Mouse (Mus musculus): ENCODE data around the gene Utrn. TPM values are rescaled to one million over a fixed set of nuclear protein-coding genes. Genes with fewer than 3 reads are reported as not detected.

Utrn gene
- total and polyA plus RNA-seq, 3 experiments = 0.31 to 1.1 (median 0.67) TPM

- Histone ChIP-seq H3K4me3 (replicated peaks in 1 of 3; ENCODE audit: low read depth in 2 of 3, low read length in 2 of 3, poor library complexity in 1 of 3) (no peak overlapping the region), H3K9ac (ENCODE audit: insufficient read depth, low read depth) (no peak overlapping the region), H3K36me3 (replicated peaks in 1 of 2; ENCODE audit: control insufficient read depth in 1 of 2, insufficient read depth in 1 of 2, low read length in 1 of 2) (no peaks in the 10 kb centered on the region), H3K27ac (ENCODE audit: insufficient read depth, low read depth) (no peak overlapping the region), H3K79me2 (replicated peaks; ENCODE audit: control insufficient read depth, extremely low read depth, insufficient read depth, poor library complexity, severe bottlenecking) (no peaks in the 10 kb centered on the region), H3K27me3 (replicated peaks) (no peaks in the 10 kb centered on the region), H3K4me1 (ENCODE audit: control insufficient read depth in 1 of 2, insufficient read depth in 2 of 2) (peaks cover 17 to 25% of the 10 kb centered on the region in 2 experiments), H3K9me3 (replicated peaks; ENCODE audit: low read length) (no peaks in the 10 kb centered on the region), H3K4me2 (ENCODE audit: insufficient read depth, low read depth, poor library complexity, severe bottlenecking) (no peak overlapping the region)
- dilution Hi-C loops (cut with MboI; ENCODE audit: extremely low pct_ligation_motif_present, extremely low pct_unique_long_range_greater_than_20kb, low sequenced_read_pairs) = no loop called here
- no peak for TF ChIP-seq USF2 (conservative IDR thresholded peaks at IDR 0.05; ENCODE audit: low read depth, low read length)
- TF ChIP-seq JUN (IDR thresholded peaks at IDR 0.05; ENCODE audit: insufficient read depth, low read depth, low read length) = no peak
- TF ChIP-seq SIN3A (IDR thresholded peaks at IDR 0.05; ENCODE audit: low read length) = no peak
- in situ Hi-C loops (cut with MboI; ENCODE audit: low pct_ligation_motif_present, low pct_unique_long_range_greater_than_20kb, low sequenced_read_pairs) = no loop called here
- DNase-seq (ENCODE audit: extremely low read depth) = no peak
Observed at GRCm38 (mm10) chr10:12814411-12814810, 54.8 kb downstream of the Utrn start.

GRCm38 (mm10) chr10:12813881-12814280 is 55.3 kb downstream of the Utrn start:
- Histone ChIP-seq H3K4me1 (ENCODE audit: control insufficient read depth in 1 of 2, insufficient read depth in 2 of 2) (peaks cover 17 to 25% of the 10 kb centered on the region in 2 experiments), H3K9me3 (replicated peaks; ENCODE audit: low read length) (no peaks in the 10 kb centered on the region), H3K27me3 (replicated peaks) (no peaks in the 10 kb centered on the region), H3K36me3 (replicated peaks in 1 of 2; ENCODE audit: control insufficient read depth in 1 of 2, insufficient read depth in 1 of 2, low read length in 1 of 2) (no peaks in the 10 kb centered on the region), H3K4me3 (replicated peaks in 1 of 3; ENCODE audit: low read depth in 2 of 3, low read length in 2 of 3, poor library complexity in 1 of 3) (no peak overlapping the region), H3K79me2 (replicated peaks; ENCODE audit: control insufficient read depth, extremely low read depth, insufficient read depth, poor library complexity, severe bottlenecking) (no peaks in the 10 kb centered on the region), H3K9ac (ENCODE audit: insufficient read depth, low read depth) (no peak overlapping the region), H3K27ac (ENCODE audit: insufficient read depth, low read depth) (no peak overlapping the region), H3K4me2 (ENCODE audit: insufficient read depth, low read depth, poor library complexity, severe bottlenecking) (no peak overlapping the region)
- peak; percentile 40 for DNase-seq (ENCODE audit: extremely low read depth)
- in situ Hi-C loops (cut with MboI; ENCODE audit: low pct_ligation_motif_present, low pct_unique_long_range_greater_than_20kb, low sequenced_read_pairs) (no loop called here), dilution Hi-C loops (cut with MboI; ENCODE audit: extremely low pct_ligation_motif_present, extremely low pct_unique_long_range_greater_than_20kb, low sequenced_read_pairs) (no loop called here)
- TF ChIP-seq HCFC1 (IDR thresholded peaks at IDR 0.05; ENCODE audit: low read depth, low read length) (no peak), USF2 (conservative IDR thresholded peaks at IDR 0.05; ENCODE audit: low read depth, low read length) (no peak), POLR2A (IDR thresholded peaks at IDR 0.05; ENCODE audit: low read depth, low read length) (no peak), GABPA (IDR thresholded peaks at IDR 0.05; ENCODE audit: insufficient replicate concordance, low read depth, low read length) (no peak), ZC3H11A (IDR thresholded peaks at IDR 0.05; ENCODE audit: low read depth, low read length) (no peak), RCOR1 (conservative IDR thresholded peaks at IDR 0.05; ENCODE audit: low read depth, low read length) (0 out of 2 replicates have a peak, but pooled peaks have one; percentile 42), PAX5 (IDR thresholded peaks at IDR 0.05; ENCODE audit: low read length) (no peak), SIN3A (IDR thresholded peaks at IDR 0.05; ENCODE audit: low read length) (no peak), ZNF384 (IDR thresholded peaks at IDR 0.05; ENCODE audit: low read depth, low read length) (peak; percentile 42), MAZ (IDR thresholded peaks at IDR 0.05; ENCODE audit: low read depth, low read length) (no peak), ELF1 (IDR thresholded peaks at IDR 0.05; ENCODE audit: low read depth, low read length) (no peak), NRF1 (IDR thresholded peaks at IDR 0.05; ENCODE audit: low read depth, low read length) (no peak), ETS1 (conservative IDR thresholded peaks at IDR 0.05; ENCODE audit: low read depth, low read length) (peak; percentile 86), UBTF (IDR thresholded peaks at IDR 0.05; ENCODE audit: low read depth, low read length) (no peak), JUND (conservative IDR thresholded peaks at IDR 0.05; ENCODE audit: low read depth, low read length) (peak; percentile 87), SMC3 (IDR thresholded peaks at IDR 0.05; ENCODE audit: low read depth, low read length) (no peak), MEF2A (IDR thresholded peaks at IDR 0.05; ENCODE audit: borderline replicate concordance, low read depth, low read length) (peak; percentile 63; the same call in 1 of the 2 replicates), MYC (IDR thresholded peaks at IDR 0.05; ENCODE audit: low read depth, low read length) (no peak), BHLHE40 (IDR thresholded peaks at IDR 0.05; ENCODE audit: low read depth, low read length) (peak; percentile 96), EP300 (IDR thresholded peaks at IDR 0.05; ENCODE audit: low read length) (peak; percentile 83), USF1 (IDR thresholded peaks at IDR 0.05; ENCODE audit: low read depth, low read length) (no peak), MAFK (IDR thresholded peaks at IDR 0.05; ENCODE audit: insufficient replicate concordance, low read length) (0 out of 2 replicates have a peak, but pooled peaks have one; percentile 48), MAX (IDR thresholded peaks at IDR 0.05; ENCODE audit: low read length) (no peak), KAT2A (IDR thresholded peaks at IDR 0.05; ENCODE audit: insufficient replicate concordance, low read length) (no peak), ZKSCAN1 (IDR thresholded peaks at IDR 0.05; ENCODE audit: borderline replicate concordance, low read depth, low read length) (no peak), POLR2AphosphoS2 (IDR thresholded peaks at IDR 0.05; ENCODE audit: low read depth, low read length) (no peak), CTCF (conservative IDR thresholded peaks at IDR 0.05 in 1 of 2, IDR thresholded peaks at IDR 0.05 in 1 of 2; ENCODE audit: low read depth in 2 of 2, low read length in 2 of 2) (no peak), E2F4 (IDR thresholded peaks at IDR 0.05; ENCODE audit: insufficient replicate concordance, low read depth, low read length) (no peak), RAD21 (IDR thresholded peaks at IDR 0.05; ENCODE audit: low read depth, low read length) (no peak), CHD1 (IDR thresholded peaks at IDR 0.05; ENCODE audit: low read depth, low read length) (no peak), ZMIZ1 (IDR thresholded peaks at IDR 0.05; ENCODE audit: low read depth, low read length) (no peak), IRF4 (IDR thresholded peaks at IDR 0.05; ENCODE audit: low read depth, low read length) (peak; percentile 37), TBP (conservative IDR thresholded peaks at IDR 0.05; ENCODE audit: low read depth, low read length) (no peak)
